Mouse (Mus musculus): Measurements from ENCODE around the gene Paf1.

DNA sequence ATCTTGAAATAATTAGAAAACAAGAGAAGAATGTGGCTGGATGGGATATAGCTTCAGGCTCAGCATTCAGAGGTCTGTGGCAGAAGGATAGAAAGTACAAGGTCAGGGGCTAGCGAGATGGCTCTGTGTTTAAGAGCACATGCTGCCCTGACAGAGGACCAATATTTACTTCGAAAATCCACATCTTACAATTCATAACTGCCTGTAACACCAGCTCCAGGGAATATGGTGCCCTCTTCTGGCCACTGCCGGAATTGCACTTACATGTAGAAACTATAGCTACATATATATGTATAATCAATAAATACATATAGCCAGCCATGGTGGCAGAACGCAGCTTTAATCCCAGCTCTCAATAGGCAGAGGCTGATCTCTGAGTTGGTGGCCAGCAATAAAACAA, 48.1 kb upstream of the Paf1 start:
- TF ChIP-seq CTCF (IDR thresholded peaks at IDR 0.05; ENCODE audit: low read depth, low read length) (peak; percentile 64), POLR2A (IDR thresholded peaks at IDR 0.05; ENCODE audit: extremely low read depth, insufficient read depth, low read length) (no peak)
